Mouse (Mus musculus) midbrain, embryonic 16.5 days (tissue): ENCODE measurements around the gene Poln. TPM values are rescaled to one million over a fixed set of nuclear protein-coding genes. Genes with fewer than 3 reads are reported as not detected.

Experiments used
- ATAC-seq: fragments of 200-750 bp; cut with Nextera tagmentation; 2 replicates; pipeline ENCODE4 v1.8.0; 2017; ENCODE audit warnings: moderate TSS enrichment
- H3K27ac ChIP-seq: fragments of 300-500 bp; sonication (generic); 2 replicates; pipeline ENCODE4 v1.5.1; 2014; ENCODE audit warnings: mild to moderate bottlenecking, low read length, mixed read lengths
- H3K27me3 ChIP-seq: fragments of 300-500 bp; sonication (generic); 2 replicates; pipeline ENCODE4 v1.6.1; 2014; ENCODE audit warnings: low read depth, low read length, mixed read lengths; ENCODE audit not compliant: control insufficient read depth, insufficient read depth
- H3K36me3 ChIP-seq: fragments of 300-500 bp; sonication (generic); 2 replicates; pipeline ENCODE4 v1.6.1; 2014; ENCODE audit warnings: mild to moderate bottlenecking, low read length, moderate library complexity, mixed read lengths; ENCODE audit not compliant: control insufficient read depth, insufficient read depth
- H3K4me1 ChIP-seq: fragments of 300-500 bp; sonication (generic); 2 replicates; pipeline ENCODE4 v1.6.1; 2014; ENCODE audit warnings: mild to moderate bottlenecking, low read length, mixed read lengths; ENCODE audit not compliant: control insufficient read depth, insufficient read depth
- H3K4me2 ChIP-seq: fragments of 300-500 bp; sonication (generic); 2 replicates; pipeline ENCODE4 v1.6.1; 2014; ENCODE audit warnings: mild to moderate bottlenecking, low read length, mixed read lengths
- H3K4me3 ChIP-seq: fragments of 300-500 bp; sonication (generic); 2 replicates; pipeline ENCODE4 v1.5.1; 2014; ENCODE audit warnings: low read depth, mild to moderate bottlenecking, low read length, moderate library complexity, mixed read lengths
- H3K9ac ChIP-seq: fragments of 300-500 bp; sonication (generic); 2 replicates; pipeline ENCODE4 v1.6.1; 2014; ENCODE audit warnings: low read depth, low read length, mixed read lengths
- H3K9me3 ChIP-seq: fragments of 300-500 bp; sonication (generic); replicated peaks from 2 replicates; pipeline ENCODE4 v1.6.1; 2014; ENCODE audit warnings: mild to moderate bottlenecking, low read length, mixed read lengths; ENCODE audit not compliant: control insufficient read depth, poor library complexity, severe bottlenecking
- WGBS: fragments of 180-500 bp; shearing (Covaris S2); extraction: QIAGEN DNeasy Blood & Tissue Kit; methylation state at CpG from one replicate; pipeline ENCODE4 v1.1.7; 2014; 5-methylcytosine and 5-hydroxymethylcytosine counted together
- polyA plus RNA-seq: library from polyadenylated mRNA; unstranded; fragments of >200 nt; fragmentation: Nextera tagmentation; extraction: Ambion mirVana; gene quantifications from 2 replicates; pipeline ENCODE4 v1.2.1, GENCODE M21; 2015

The Poln gene
- polyA plus RNA-seq, 1 experiment from 2014 or later = 0.18 TPM

DNA sequence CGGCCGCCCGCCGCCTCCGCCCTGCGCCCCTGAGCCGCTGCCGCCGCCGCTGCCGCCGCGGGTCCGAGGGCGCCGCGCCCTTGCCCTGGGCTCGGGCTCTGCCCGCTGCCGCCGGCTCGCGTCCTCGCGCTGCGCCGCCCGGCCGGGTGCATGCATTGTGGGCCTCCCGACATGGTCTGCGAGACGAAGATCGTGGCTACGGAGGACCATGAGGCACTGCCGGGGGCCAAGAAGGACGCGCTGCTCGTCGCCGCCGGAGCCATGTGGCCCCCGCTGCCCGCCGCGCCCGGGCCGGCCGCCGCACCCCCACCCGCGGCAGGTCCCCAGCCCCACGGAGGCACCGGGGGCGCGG is 172.6 kb downstream of the Poln start:
- Histone ChIP-seq H3K4me1 (peaks cover 36% of the 10 kb centered on the region), H3K4me2 (peak overlapping the region; percentile 97), H3K4me3 (peak overlapping the region; percentile 97), H3K36me3 (peaks cover 12% of the 10 kb centered on the region), H3K27me3 (no peaks in the 10 kb centered on the region), H3K9ac (peak overlapping the region; percentile 87), H3K27ac (peak overlapping the region; percentile 97), H3K9me3 (no peaks in the 10 kb centered on the region)
- under 1% methylated on average over 53 of the region's 55 CpGs for WGBS
- peak; percentile 44; the same call in 1 of the 2 replicates for ATAC-seq

DNA sequence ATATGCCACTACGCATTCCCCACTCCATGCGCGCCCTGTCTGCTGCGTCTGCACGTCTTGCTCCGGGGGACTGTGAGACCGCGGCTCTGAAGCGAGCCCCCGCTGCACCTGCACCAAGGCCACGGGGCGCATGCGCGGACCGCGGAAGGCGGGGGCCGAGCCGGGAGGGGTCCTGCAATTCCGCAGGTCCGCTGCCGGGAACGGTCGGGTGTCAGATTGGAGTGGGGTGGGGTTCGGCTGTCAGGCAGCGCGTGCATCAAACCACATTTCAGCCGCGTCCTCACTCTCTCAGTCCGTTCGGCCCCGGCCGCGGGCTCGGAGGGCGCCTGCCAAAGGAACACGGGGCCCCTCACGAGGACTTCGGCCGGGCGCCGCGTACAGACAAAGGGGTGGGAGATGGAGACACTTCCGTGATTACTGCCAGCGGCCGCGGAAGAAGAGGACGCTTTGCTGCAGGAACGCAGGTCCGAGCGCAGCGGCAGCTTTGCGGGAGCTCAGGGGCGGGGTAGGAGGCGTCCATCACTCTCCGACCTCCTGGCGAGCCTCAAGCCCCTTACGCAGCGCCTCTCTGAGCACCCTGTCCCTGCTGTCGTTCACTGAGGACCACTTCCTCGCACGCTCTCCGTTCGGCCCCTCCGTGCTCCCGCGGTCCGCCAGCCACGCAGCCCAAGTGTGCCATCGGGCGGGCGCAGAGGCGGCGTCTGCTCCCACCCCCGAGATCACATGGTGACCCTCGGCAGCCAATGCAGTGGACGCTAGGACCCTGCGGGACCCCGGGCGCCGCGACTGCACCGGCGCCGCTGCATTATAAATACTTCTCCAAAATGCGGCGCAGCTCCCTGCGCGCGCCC is 173.2 kb downstream of the Poln start, which contains the start of gene Nat8l:
Nat8l (plus strand) TSS at position 142 of the 851 bp plus-strand sequence.
- peak within 1 kb of the TSS; percentile 97 for H3K4me2 ChIP-seq
- H3K9me3 ChIP-seq = no peaks in the 10 kb centered on the region
- 0 out of 2 replicates have a peak, but pooled peaks cover 6% of the 10 kb centered on the region for H3K36me3 ChIP-seq
- WGBS = under 1% methylated on average over 75 of the region's 90 CpGs
- peak within 1 kb of the TSS; percentile 97 for H3K4me3 ChIP-seq
- ATAC-seq = peak; percentile 94
- peaks cover 36% of the 10 kb centered on the region for H3K4me1 ChIP-seq
- H3K27ac ChIP-seq = peak within 1 kb of the TSS; percentile 97
- H3K27me3 ChIP-seq = no peaks in the 10 kb centered on the region
- peak within 1 kb of the TSS; percentile 87 for H3K9ac ChIP-seq

DNA sequence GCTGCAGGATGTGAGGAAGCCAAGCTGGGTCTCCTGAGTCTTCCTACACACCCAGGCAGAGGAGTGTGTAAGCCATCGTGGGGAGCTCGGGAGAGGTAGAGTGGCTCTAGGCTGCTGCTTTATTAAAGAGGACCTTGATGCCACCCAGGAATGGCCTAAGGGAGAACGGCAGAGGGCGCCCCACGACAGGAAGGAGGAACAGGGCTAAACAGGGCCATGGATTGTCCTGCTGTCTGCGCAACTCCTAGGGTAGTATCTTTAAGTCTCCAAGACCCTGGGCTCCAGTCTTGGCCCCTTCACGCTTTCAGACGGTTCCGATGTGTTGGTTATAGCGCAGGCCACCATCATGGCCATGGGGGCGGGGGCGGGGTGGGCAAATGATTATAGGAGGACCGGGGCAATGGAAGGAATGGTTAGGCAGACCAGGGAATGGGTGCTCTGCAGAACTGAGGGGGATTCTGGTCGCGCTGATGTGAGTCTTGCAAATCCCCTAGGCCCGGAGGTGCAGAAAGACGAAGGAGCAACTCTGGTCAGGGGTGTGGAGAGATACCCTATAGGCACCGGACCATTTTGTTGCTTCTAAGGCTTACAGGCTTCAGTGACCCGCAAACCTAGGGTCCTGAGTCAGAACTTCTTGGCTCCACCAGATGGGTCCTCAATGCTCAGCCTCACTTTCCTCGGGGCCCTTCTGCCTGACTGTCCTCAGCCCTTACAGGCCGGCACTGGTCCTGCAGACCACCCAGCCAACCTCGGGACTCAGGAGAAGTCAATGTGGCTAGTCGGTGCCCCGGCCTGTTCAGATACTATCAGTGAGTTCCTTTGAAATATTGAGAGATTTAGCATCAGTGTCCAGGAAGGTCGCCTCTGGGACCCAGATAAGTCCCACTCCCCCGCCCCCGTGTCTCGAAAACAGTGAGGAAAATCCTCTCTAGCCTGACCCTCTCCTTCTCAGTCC is 174.3 kb downstream of the Poln start:
- Histone ChIP-seq H3K4me2 (peak overlapping the region; percentile 97), H3K27me3 (no peaks in the 10 kb centered on the region), H3K4me3 (peak overlapping the region; percentile 97), H3K27ac (peak overlapping the region; percentile 97), H3K9me3 (no peaks in the 10 kb centered on the region), H3K9ac (peak overlapping the region; percentile 87), H3K36me3 (no peaks in the 10 kb centered on the region), H3K4me1 (peaks cover 33% of the 10 kb centered on the region)
- ATAC-seq = peak; percentile 7; the same call in 1 of the 2 replicates
- 24% methylated on average over 28 of the region's 28 CpGs for WGBS

- ATAC-seq = peak; percentile 90
- Histone ChIP-seq H3K4me2 (peak within 1 kb of the TSS; percentile 86), H3K27ac (peak within 1 kb of the TSS; percentile 92), H3K9me3 (no peaks in the 10 kb centered on the region), H3K9ac (peak within 1 kb of the TSS; percentile 98), H3K27me3 (no peaks in the 10 kb centered on the region), H3K4me1 (peaks cover 24% of the 10 kb centered on the region), H3K36me3 (peaks cover 4% of the 10 kb centered on the region; the same call in 1 of the 2 replicates), H3K4me3 (peak within 1 kb of the TSS; percentile 96)
- under 1% methylated on average over 76 of the region's 88 CpGs for WGBS
Measured at GRCm38 (mm10) chr5:33983309-33984121, 185.7 kb downstream of the Poln start, which contains the start of gene Gm1673. TSS of gene Gm1673 (plus strand) at chr5:33983433.

GRCm38 (mm10) chr5:33982731-33983259 is 186.5 kb downstream of the Poln start:
- peak overlapping the region; percentile 92 for H3K27ac ChIP-seq
- H3K4me1 ChIP-seq = peaks cover 24% of the 10 kb centered on the region
- H3K27me3 ChIP-seq = no peaks in the 10 kb centered on the region
- peak overlapping the region; percentile 86 for H3K4me2 ChIP-seq
- ATAC-seq = peak; percentile 49
- H3K4me3 ChIP-seq = peak overlapping the region; percentile 96
- peak overlapping the region; percentile 98 for H3K9ac ChIP-seq
- no peaks in the 10 kb centered on the region for H3K9me3 ChIP-seq
- peaks cover 4% of the 10 kb centered on the region; the same call in 1 of the 2 replicates for H3K36me3 ChIP-seq
- 4% methylated on average over 24 of the region's 26 CpGs for WGBS

DNA sequence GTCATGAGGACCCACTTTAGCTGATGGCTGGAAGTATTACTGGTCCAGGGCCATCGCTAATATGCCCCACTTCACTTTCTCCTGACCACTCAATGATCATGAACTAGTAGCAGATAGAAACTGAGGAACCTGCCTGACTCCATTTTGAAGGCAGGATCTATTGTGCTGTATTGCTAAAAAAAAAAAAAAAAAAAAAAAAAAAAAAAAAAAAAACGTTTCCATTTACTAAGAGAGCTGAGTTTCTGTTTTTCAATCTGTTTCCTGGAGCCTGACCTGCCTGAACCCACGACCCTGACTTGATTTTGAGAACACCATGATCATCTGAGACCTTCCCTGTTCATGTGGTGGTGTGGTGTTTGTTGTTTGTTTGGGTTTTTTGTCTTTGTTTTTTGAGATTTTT is 193.0 kb downstream of the Poln start:
- Histone ChIP-seq H3K36me3 (peaks cover 4% of the 10 kb centered on the region; the same call in 1 of the 2 replicates), H3K4me1 (0 out of 2 replicates have a peak, but pooled peaks cover 3% of the 10 kb centered on the region), H3K4me2 (no peak overlapping the region), H3K9ac (no peak overlapping the region), H3K27me3 (no peaks in the 10 kb centered on the region), H3K4me3 (no peak overlapping the region), H3K9me3 (no peaks in the 10 kb centered on the region), H3K27ac (no peak overlapping the region)
- no peak for ATAC-seq
- 44% methylated on average over 3 of the region's 3 CpGs for WGBS

GRCm38 (mm10) chr5:33974736-33975135 is 194.5 kb downstream of the Poln start:
- Histone ChIP-seq H3K9me3 (no peaks in the 10 kb centered on the region), H3K27ac (no peak overlapping the region), H3K27me3 (no peaks in the 10 kb centered on the region), H3K4me1 (no peaks in the 10 kb centered on the region), H3K9ac (no peak overlapping the region), H3K4me2 (no peak overlapping the region), H3K4me3 (no peak overlapping the region), H3K36me3 (no peaks in the 10 kb centered on the region)
- WGBS = 49% methylated on average over 2 of the region's 2 CpGs
- no peak for ATAC-seq

GRCm38 (mm10) chr5:33959382-33959781 is 209.9 kb downstream of the Poln start:
- H3K4me2 ChIP-seq = no peak overlapping the region
- no peaks in the 10 kb centered on the region for H3K36me3 ChIP-seq
- H3K27ac ChIP-seq = no peak overlapping the region
- H3K9ac ChIP-seq = no peak overlapping the region
- H3K4me3 ChIP-seq = no peak overlapping the region
- no peak for ATAC-seq
- no peaks in the 10 kb centered on the region for H3K27me3 ChIP-seq
- 78% methylated on average over 4 of the region's 4 CpGs for whole genome bisulfite sequencing
- no peaks in the 10 kb centered on the region for H3K9me3 ChIP-seq
- H3K4me1 ChIP-seq = no peaks in the 10 kb centered on the region
